Mouse (Mus musculus): ENCODE measurements around the gene Sema4d. TPM values are rescaled to one million over a fixed set of nuclear protein-coding genes. Genes with fewer than 3 reads are reported as not detected.

Gene Sema4d
- polyA plus RNA-seq, 1 experiment from 2014 or later, result 14.7 TPM

GRCm38 (mm10) chr13:51777048-51777737 lies 16.4 kb downstream of the Sema4d start:
- Histone ChIP-seq H3K4me1 (replicated peaks) (peaks cover 44% of the 10 kb centered on the region), H3K27me3 (no peaks in the 10 kb centered on the region), H3K9me3 (replicated peaks) (no peaks in the 10 kb centered on the region), H3K4me3 (no peak overlapping the region), H3K9ac (peak overlapping the region; percentile 22; the same call in 1 of the 2 replicates), H3K36me3 (no peaks in the 10 kb centered on the region), H3K27ac (peak overlapping the region; percentile 90), H3K4me2 (peak overlapping the region; percentile 21)
- WGBS, result 26% methylated on average over 11 of the region's 11 CpGs
- peak; percentile 82 for ATAC-seq (replicated peaks; ENCODE audit: insufficient number of reproducible peaks, insufficient read depth, low FRiP score, low read depth)

DNA sequence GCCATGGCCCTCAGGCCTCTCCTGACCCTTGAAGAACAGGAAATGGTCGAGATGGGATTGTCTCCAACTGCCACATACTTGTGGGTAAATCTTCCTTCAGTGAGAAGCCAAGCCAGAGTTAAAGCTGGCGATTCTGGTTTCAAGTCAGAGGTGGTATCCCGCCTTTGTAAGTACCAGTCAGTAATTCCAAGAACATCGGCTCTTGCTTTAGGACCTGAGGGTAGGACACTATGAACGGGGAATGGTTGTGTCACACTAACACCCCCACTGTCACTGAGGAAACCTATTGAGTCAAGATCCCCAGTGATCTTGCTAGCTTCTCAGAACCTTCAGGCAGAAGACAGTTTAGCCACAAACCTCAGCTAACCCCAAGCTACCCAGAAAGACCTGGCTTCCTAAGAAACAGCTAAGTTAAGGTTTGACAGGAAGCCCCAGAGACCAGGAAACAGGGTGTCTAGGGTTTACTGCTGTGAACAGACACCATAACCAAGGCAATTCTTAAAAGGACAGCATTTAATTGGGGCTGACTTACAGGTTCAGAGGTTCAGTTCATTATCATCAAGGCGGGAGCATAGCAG lies 17.3 kb downstream of the Sema4d start:
- Histone ChIP-seq H3K27me3 (no peaks in the 10 kb centered on the region), H3K4me3 (no peak overlapping the region), H3K36me3 (no peaks in the 10 kb centered on the region), H3K27ac (peak overlapping the region; percentile 90), H3K9ac (no peak overlapping the region), H3K4me1 (replicated peaks) (peaks cover 44% of the 10 kb centered on the region), H3K9me3 (replicated peaks) (no peaks in the 10 kb centered on the region), H3K4me2 (no peak overlapping the region)
- ATAC-seq (replicated peaks; ENCODE audit: insufficient number of reproducible peaks, insufficient read depth, low FRiP score, low read depth), result no peak
- WGBS, result 82% methylated on average over 6 of the region's 6 CpGs

- no peak for ATAC-seq (replicated peaks; ENCODE audit: insufficient number of reproducible peaks, insufficient read depth, low FRiP score, low read depth)
- no peaks in the 10 kb centered on the region for H3K36me3 ChIP-seq
- no peak overlapping the region for H3K4me2 ChIP-seq
- peaks cover 26% of the 10 kb centered on the region for H3K4me1 ChIP-seq (replicated peaks)
- no peaks in the 10 kb centered on the region for H3K27me3 ChIP-seq
- H3K9ac ChIP-seq, result no peak overlapping the region
- H3K4me3 ChIP-seq, result no peak overlapping the region
- no peaks in the 10 kb centered on the region for H3K9me3 ChIP-seq (replicated peaks)
- WGBS, result 77% methylated on average over 10 of the region's 10 CpGs
- no peak overlapping the region for H3K27ac ChIP-seq
Measured at GRCm38 (mm10) chr13:51771802-51772206, 21.7 kb downstream of the Sema4d start.

GRCm38 (mm10) chr13:51770647-51771427 lies 22.7 kb downstream of the Sema4d start:
- 91% methylated on average over 14 of the region's 14 CpGs for WGBS
- Histone ChIP-seq H3K4me1 (replicated peaks) (peaks cover 17% of the 10 kb centered on the region), H3K4me3 (no peak overlapping the region), H3K27ac (no peak overlapping the region), H3K36me3 (no peaks in the 10 kb centered on the region), H3K4me2 (no peak overlapping the region), H3K9me3 (replicated peaks) (no peaks in the 10 kb centered on the region), H3K27me3 (no peaks in the 10 kb centered on the region), H3K9ac (no peak overlapping the region)
- ATAC-seq (replicated peaks; ENCODE audit: insufficient number of reproducible peaks, insufficient read depth, low FRiP score, low read depth), result no peak

DNA sequence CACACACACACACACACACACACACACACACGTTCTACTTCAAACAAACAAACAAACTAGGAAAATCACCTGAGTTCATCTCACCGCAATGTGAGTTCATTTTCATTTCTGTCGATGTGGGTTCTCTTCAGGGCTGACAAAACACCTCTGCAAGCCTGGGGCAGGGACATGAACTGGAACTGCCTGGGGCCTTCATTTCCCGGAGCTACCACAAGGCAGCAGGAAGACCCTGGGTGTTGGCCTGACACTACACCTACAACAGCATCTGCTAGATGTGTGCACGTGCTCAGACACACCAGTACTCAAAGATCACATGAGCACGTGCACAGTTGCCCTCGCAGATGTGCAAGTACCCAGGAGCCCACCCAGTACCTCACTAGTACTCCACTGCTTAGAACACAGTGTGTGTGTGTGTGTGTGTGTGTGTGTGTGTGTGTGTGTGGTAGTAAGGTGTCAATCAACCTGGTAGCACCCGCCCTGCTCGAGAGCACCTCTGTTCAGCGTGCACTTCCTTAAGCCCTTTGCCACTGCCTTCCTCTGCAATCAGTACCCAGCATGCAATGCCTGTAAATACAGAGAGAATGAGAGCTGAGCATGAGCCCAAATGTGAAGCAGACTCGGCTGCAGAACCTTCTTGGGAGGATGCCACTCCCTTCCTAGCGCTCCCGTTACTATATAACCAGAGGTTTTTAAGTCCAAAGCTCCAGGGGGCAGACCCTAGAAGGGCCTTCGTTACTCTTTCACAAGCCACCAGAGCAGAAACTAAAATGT lies 25.4 kb downstream of the Sema4d start:
- no peak for ATAC-seq (replicated peaks; ENCODE audit: insufficient number of reproducible peaks, insufficient read depth, low FRiP score, low read depth)
- 68% methylated on average over 14 of the region's 14 CpGs for WGBS
- Histone ChIP-seq H3K4me2 (no peak overlapping the region), H3K27me3 (no peaks in the 10 kb centered on the region), H3K36me3 (no peaks in the 10 kb centered on the region), H3K4me3 (no peak overlapping the region), H3K9me3 (replicated peaks) (no peaks in the 10 kb centered on the region), H3K9ac (no peak overlapping the region), H3K27ac (no peak overlapping the region), H3K4me1 (replicated peaks) (peaks cover 11% of the 10 kb centered on the region)

DNA sequence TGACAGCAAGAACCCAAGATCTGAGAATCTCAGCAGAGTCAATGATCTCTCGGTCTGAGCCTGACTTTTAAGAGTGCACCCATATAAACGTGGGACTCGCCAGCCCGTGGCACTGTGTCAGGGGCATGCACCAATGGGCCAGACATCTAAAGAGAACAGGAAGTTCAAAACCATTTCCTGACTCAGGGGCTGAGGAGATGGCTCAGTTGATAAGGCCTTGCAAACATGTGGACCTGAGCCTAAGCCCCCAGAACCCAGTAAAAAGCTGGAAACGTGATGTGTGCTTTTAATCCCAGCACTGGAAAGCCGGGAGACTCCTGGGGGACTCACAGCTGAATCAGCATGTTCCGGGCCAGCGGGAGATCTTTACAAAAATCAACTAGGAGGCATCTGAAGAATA lies 26.0 kb downstream of the Sema4d start:
- H3K4me3 ChIP-seq, result no peak overlapping the region
- H3K4me1 ChIP-seq (replicated peaks), result peaks cover 11% of the 10 kb centered on the region
- no peaks in the 10 kb centered on the region for H3K36me3 ChIP-seq
- no peak overlapping the region for H3K27ac ChIP-seq
- 59% methylated on average over 8 of the region's 8 CpGs for WGBS
- H3K9ac ChIP-seq, result no peak overlapping the region
- no peak for ATAC-seq (replicated peaks; ENCODE audit: insufficient number of reproducible peaks, insufficient read depth, low FRiP score, low read depth)
- no peaks in the 10 kb centered on the region for H3K27me3 ChIP-seq
- H3K9me3 ChIP-seq (replicated peaks), result no peaks in the 10 kb centered on the region
- no peak overlapping the region for H3K4me2 ChIP-seq

GRCm38 (mm10) chr13:51766756-51767155 lies 26.8 kb downstream of the Sema4d start:
- Histone ChIP-seq H3K36me3 (no peaks in the 10 kb centered on the region), H3K9ac (no peak overlapping the region), H3K27ac (no peak overlapping the region), H3K9me3 (replicated peaks) (no peaks in the 10 kb centered on the region), H3K4me3 (no peak overlapping the region), H3K4me2 (no peak overlapping the region), H3K4me1 (replicated peaks) (peaks cover 18% of the 10 kb centered on the region), H3K27me3 (no peaks in the 10 kb centered on the region)
- no peak for ATAC-seq (replicated peaks; ENCODE audit: insufficient number of reproducible peaks, insufficient read depth, low FRiP score, low read depth)
- WGBS, result 69% methylated on average over 4 of the region's 4 CpGs

DNA sequence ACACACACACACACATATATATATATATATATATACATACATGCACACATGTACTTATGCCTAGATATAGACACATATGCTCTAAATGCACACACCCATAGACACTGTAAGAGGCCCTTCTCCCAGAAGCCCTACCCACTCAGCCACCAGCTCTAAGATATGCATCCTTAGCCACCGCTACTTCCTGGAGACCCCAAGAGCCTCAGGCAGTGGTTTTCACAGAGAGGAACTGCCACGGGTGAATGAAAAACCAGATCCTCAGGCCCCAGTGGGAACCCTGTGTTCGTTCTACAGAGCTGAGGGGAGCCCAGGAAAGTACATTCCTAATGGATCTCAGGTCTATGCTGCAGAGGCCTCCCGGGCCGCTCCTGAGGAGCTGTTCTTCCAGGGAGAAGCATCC lies 28.2 kb downstream of the Sema4d start:
- H3K9me3 ChIP-seq (replicated peaks), result no peaks in the 10 kb centered on the region
- no peak overlapping the region for H3K4me2 ChIP-seq
- ATAC-seq (replicated peaks; ENCODE audit: insufficient number of reproducible peaks, insufficient read depth, low FRiP score, low read depth), result no peak
- H3K27ac ChIP-seq, result no peak overlapping the region
- no peaks in the 10 kb centered on the region for H3K36me3 ChIP-seq
- 77% methylated on average over 5 of the region's 5 CpGs for WGBS
- peaks cover 32% of the 10 kb centered on the region for H3K4me1 ChIP-seq (replicated peaks)
- H3K27me3 ChIP-seq, result no peaks in the 10 kb centered on the region
- H3K4me3 ChIP-seq, result no peak overlapping the region
- H3K9ac ChIP-seq, result no peak overlapping the region

DNA sequence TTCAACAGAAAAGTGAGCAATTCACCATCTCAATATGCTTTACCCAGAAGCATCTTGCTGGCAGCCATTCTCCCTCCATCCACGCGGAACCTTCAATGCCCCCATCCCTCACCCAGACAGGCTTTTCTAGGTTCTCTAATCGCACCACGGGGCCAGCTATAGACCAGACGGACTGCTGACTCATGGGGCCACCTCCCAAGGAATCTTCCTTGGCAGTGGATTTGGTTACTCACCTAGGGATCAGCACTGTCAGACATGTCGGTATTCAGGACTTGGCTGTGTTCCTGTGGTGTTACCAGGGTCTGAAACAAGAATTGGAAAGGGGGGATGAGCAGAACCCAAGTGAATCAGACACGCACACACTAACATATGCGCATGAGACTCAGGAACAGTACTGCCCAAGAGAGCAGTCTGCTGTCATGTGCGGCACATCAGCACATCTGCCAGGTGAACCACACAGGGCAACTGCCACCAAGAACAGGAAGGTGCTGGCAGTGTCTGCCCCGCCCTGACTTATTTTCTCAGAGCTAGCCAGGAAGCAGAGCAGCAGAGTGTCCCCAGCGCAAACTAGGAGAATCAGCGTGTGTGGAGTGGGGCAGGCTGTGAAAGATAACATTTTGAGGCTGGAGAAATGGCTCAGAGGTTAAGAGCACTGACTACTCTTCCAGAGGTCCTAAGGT lies 30.4 kb downstream of the Sema4d start:
- no peaks in the 10 kb centered on the region for H3K9me3 ChIP-seq (replicated peaks)
- H3K4me2 ChIP-seq, result no peak overlapping the region
- H3K27ac ChIP-seq, result no peak overlapping the region
- no peaks in the 10 kb centered on the region for H3K27me3 ChIP-seq
- H3K9ac ChIP-seq, result no peak overlapping the region
- ATAC-seq (replicated peaks; ENCODE audit: insufficient number of reproducible peaks, insufficient read depth, low FRiP score, low read depth), result no peak
- H3K36me3 ChIP-seq, result no peaks in the 10 kb centered on the region
- WGBS, result 76% methylated on average over 12 of the region's 12 CpGs
- peaks cover 42% of the 10 kb centered on the region for H3K4me1 ChIP-seq (replicated peaks)
- H3K4me3 ChIP-seq, result no peak overlapping the region

DNA sequence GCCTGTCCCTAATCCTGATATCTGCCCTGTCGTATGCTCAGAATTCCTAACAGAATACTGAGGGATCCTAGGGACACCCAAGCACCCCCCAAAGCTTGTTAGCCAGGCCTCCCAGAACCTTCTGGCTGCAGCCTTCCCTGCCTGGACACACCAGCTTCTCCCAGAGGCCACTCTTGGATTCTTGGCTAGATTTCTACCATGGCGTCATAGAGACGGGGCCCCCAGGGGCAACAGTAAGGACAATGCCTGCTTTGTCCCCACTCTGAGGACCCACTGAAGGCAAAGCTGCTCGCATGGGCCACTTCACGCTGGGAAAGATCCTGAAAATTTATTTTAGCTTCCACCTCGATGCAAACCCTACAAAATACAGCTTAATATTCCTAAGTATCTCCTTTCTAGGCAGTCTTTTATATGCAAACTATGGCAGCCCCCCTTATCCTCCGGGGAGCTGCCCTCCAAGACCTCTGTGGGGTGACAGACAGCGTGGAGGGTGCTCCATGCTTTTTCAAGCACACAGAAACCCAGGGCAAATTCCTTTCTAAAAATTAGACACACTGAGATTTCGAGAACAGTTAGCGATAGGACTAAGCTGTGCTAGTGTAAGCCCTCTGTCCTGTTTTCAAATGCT lies 32.2 kb downstream of the Sema4d start:
- Histone ChIP-seq H3K9ac (0 out of 2 replicates have a peak overlapping the region, but pooled peaks have one; percentile 1), H3K4me2 (no peak overlapping the region)

More for the DNA sequence above, 32.2 kb downstream of the Sema4d start:
- Histone ChIP-seq H3K27ac (peak overlapping the region; percentile 74), H3K4me3 (no peak overlapping the region), H3K27me3 (no peaks in the 10 kb centered on the region), H3K9me3 (replicated peaks) (no peaks in the 10 kb centered on the region), H3K4me1 (replicated peaks) (peaks cover 54% of the 10 kb centered on the region), H3K36me3 (no peaks in the 10 kb centered on the region)
- ATAC-seq (replicated peaks; ENCODE audit: insufficient number of reproducible peaks, insufficient read depth, low FRiP score, low read depth), result 0 out of 2 replicates have a peak, but pooled peaks have one; percentile 38
- 40% methylated on average over 10 of the region's 10 CpGs for WGBS
